Mouse (Mus musculus) cerebellum, adult 2 months (tissue): ENCODE measurements around the gene BC049352.

Experiments
- CTCF ChIP-seq: fragments of 200-500 bp; IDR thresholded peaks from 2 replicates; pipeline ENCODE4 v1.5.1; 2011; ENCODE audit warnings: low read depth, mild to moderate bottlenecking, control low read depth, low read length, moderate library complexity, borderline replicate concordance; ENCODE audit not compliant: insufficient read depth
- POLR2A ChIP-seq: fragments of 200-500 bp; IDR thresholded peaks from 2 replicates; pipeline ENCODE4 v1.6.1; 2011; ENCODE audit warnings: low read length, control low read depth, borderline replicate concordance; ENCODE audit not compliant: insufficient read depth

DNA sequence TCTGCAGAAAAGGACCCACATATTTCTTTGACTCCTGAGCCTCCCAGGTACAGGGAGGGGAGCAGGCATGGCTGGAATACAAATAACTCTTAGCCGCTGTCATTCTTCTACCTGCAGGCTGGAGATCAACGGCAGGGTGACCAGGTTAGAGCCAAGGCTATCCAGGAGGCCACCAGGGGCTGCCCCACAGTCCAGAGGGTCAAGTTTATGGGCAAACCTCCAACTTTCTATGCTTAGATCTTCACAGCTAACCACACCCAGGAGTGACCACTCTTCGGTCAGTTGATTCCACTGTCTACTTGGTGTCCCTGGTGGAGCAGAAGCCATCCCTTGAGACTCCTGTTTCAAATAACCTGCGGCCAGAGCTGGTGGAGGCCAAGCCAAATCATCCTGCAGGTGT lies 73.6 kb downstream of the BC049352 start:
- no peak for TF ChIP-seq POLR2A
- TF ChIP-seq CTCF = no peak
